Mouse (Mus musculus): ENCODE results near the gene Gmip. TPM values are rescaled to one million over a fixed set of nuclear protein-coding genes. Genes with fewer than 3 reads are reported as not detected.

The Gmip gene
- 19.5 and 20.3 TPM in 2 replicates for polyA plus RNA-seq (2012; rRNA removed)

DNA sequence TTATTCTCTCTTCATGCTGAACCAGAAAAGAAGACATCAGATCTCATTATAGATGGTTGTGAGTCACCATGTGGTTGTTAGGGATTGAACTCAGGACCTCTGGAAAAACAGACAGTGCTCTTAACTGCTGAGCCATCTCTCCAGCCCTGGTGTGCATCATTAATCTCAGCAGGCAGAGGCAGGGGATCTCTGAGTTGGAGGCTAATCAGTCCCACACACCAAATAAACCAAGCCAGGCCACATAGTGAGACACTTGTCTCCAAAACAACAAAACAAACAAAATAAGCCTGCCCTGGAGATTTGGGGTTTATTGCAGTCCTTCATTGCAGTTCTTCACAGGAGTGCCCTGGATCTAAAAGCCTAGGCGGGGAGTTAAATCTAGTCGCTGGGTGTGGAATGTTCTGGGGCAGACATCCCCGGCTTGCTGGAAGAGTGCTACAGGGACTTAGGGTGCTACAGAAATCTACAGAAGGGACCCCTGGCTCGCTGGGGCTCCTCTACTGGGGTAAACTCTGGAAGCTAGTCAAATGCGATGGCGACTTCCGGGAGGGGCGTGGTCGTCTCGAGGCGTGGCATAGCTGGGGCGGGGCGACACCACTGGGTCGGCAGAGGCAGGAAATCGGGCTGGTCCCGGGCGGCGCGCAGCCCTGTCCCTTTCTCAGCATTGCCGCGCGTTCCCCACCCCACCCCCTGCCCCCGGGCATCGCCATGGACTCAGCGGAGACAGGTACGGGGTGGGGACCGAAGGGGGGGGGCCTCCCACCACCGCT is at the start of gene Gmip:
TSS of gene Gmip (plus strand) at position 586 of the 770 bp plus-strand sequence.
- peak; percentile 47 for DNase-seq (ENCODE audit: low spot score)

- no peak for DNase-seq (ENCODE audit: low spot score)
These were observed 46.5 kb upstream of the Gmip start for GRCm38 (mm10) chr8:69761814-69762445.

GRCm38 (mm10) chr8:69771221-69771620 is 37.3 kb upstream of the Gmip start:
- no peak for DNase-seq (ENCODE audit: low spot score)

DNA sequence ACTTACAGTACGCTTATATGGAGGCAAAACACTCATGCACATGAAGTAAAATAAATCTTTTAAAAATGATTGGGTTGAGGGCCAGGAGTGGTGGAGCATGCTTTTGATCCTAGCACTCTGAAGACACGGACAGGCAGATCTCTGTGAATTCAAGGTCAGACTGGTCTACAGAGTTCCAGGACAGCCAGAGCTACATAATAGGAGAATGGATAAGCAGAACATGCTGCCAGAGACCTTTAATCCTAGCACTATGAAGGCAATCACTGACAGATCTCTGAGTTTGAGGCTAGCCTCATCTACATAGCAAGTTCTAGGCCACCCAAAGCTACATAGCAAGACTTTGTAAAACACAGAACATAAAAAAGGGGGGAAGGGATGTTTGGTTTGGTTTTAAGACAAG is 36.4 kb upstream of the Gmip start:
- no peak for DNase-seq (ENCODE audit: low spot score)

DNA sequence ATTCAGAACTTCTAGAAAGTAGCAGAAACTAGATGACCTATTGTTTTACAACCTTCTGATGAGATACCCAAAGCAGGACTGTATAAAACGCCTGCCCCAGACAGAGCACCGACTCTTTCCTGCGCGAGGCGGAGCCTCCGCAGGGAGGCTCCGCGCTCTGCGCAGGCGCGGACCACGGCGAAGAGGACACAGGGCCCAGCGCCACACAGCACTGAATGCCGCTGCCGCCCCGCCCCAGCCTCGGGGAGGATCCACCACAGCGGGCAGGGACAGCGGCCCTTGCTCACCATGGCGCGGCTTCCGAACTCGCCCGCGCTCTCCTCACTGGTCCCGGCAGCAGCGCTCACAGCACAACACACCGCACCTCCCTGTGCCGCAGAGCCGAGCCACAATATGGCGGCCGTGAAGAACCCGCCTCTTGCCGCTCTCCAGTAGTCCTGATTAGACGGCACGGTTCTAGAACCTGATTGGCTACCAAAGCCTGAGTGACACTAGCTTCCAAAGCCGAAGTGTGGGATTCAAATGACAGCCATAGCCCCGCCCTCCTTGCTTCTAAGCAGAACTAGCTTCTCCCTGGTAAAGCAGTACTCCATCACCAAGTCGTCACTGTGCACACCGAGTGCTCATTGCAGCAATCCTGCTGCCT is 33.9 kb upstream of the Gmip start, which contains the start of gene Gm20422:
TSS of gene Gm20422 (minus strand) at position 384 of the 646 bp plus-strand sequence.
- DNase-seq (ENCODE audit: low spot score) = peak; percentile 86

DNA sequence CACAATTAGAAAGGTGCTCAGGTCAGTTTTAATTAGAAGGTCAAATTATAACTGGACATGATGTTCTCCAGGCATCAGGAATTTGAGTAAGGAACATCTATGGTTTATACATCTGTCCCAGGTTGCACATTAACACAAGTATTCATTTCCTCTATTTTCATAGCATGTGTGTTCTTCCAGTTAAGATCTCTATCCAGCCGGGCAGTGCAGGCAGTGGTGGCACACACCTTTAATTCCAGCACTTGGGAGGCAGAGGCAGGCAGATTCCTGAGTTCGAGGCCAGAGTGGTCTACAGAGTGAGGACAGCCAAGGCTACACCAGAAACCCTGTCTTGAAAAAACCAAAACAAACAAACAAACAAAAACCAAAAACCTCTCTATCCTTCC is 33.3 kb upstream of the Gmip start:
- no peak for DNase-seq (ENCODE audit: low spot score)

GRCm38 (mm10) chr8:69777111-69777510 is 31.4 kb upstream of the Gmip start:
- no peak for DNase-seq (ENCODE audit: low spot score)

DNA sequence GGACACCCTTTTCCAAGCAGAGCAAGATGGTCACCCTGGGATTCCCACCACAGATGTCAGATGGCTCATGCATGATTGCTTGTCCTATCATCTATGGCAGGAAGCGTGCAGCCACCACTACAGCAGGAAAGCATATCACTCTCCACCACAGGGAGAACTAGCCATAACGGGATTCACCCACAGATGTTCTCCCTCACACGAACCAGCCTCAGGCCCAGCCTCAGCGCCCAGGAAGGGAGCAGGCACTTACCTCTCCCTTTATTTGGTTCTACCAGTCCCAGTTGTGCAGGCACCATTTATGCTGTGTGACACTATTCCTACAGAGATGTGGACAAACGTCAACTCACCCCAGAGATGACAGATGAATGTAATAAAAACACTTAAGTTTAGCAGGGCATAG is 19.4 kb upstream of the Gmip start:
- no peak for DNase-seq (ENCODE audit: low spot score)

DNA sequence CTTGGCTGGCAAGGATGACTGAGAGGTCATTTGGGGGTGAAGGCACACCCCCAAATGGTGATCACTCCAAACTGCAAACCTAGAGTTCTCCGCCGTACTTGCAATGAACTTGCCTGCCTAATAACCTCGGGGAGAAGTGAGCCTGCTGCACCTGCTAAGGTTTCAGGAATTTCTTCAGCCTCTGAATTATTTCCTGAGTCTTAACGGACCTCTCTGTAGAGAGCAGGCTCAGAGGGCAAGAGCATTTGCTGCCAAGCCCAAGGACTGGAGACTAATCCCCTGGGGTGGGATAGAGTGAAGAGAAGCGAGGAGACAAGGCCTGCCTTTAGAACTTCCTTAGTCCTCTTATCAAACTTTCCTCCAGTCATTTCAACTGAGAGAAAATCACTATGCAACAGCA is 18.7 kb upstream of the Gmip start:
- no peak for DNase-seq (ENCODE audit: low spot score)

GRCm38 (mm10) chr8:69790364-69790763 is 18.1 kb upstream of the Gmip start:
- no peak for DNase-seq (ENCODE audit: low spot score)

GRCm38 (mm10) chr8:69790773-69791367 is 17.6 kb upstream of the Gmip start, which contains the start of the genes Atp13a1 and Zfp866:
TSS of gene Atp13a1 (plus strand) at chr8:69791163.
TSS of gene Zfp866 (minus strand) at chr8:69791178.
- DNase-seq (ENCODE audit: low spot score) = peak; percentile 76

GRCm38 (mm10) chr8:69791415-69792068 is 16.9 kb upstream of the Gmip start:
- DNase-seq (ENCODE audit: low spot score) = no peak

DNA sequence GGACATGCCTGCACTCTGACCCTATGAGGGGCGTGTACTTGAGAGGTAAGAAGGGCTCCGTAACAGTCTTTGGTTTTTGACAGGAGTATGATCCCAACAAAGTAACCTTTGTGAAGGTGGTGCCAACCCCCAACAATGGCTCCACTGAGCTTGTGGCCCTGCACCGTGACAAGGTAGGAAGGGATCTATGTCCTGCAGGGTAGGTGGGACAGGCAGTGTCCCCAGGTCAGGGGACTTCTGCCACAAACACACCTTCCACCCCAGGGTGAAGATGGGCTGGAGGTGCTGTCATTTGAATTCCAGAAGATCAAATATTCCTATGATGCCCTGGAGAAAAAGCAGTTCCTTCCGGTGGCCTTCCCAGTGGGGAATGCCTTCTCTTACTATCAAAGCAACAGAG is 14.8 kb upstream of the Gmip start:
- DNase-seq (ENCODE audit: low spot score) = no peak

- DNase-seq (ENCODE audit: low spot score) = no peak
These were observed 14.4 kb upstream of the Gmip start for GRCm38 (mm10) chr8:69794096-69794495.

DNA sequence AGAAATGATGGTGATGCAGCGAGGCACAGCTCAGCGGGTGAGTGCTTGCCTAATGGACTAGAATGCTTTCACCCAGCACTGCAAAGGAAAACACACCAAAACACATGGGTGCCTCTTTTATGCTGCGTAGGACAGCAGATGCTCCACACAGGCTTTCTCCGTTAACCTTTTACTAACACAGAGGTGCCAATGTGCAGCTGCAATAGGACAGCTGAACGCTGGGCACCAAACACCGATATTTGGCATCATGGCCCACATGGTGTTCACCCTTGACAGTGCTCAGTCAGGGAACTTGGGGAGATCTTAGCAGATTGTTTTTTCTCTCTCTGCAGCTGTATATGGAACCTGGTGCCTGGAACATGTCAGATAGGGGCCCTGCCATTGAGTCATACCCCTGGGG is 13.6 kb upstream of the Gmip start:
- no peak for DNase-seq (ENCODE audit: low spot score)

DNA sequence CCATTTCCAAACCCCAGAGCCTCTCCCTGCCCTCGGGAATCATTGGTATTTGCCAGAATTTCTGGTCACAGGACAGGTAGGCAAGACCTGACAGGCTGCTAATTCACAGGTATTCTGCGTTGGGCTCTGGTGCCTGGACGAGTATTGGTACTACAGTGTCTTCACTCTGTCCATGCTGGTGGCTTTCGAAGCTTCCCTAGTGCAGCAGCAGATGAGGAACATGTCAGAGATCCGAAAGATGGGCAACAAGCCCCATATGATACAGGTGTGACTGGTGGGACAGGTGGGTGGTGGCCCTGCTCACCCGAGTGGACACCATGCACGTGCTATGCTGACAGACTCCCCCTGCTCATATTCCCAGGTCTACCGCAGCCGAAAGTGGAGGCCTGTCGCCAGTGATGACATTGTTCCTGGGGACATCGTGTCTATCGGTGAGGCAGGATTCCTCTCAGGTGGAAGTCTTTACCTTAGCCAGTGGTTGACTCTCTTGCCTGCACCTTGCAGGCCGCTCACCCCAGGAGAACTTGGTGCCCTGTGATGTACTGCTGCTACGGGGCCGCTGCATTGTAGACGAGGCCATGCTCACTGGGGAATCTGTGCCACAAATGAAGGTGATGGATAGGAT is 11.6 kb upstream of the Gmip start:
- no peak for DNase-seq (ENCODE audit: low spot score)

GRCm38 (mm10) chr8:69797661-69798060 is 10.8 kb upstream of the Gmip start:
- no peak for DNase-seq (ENCODE audit: low spot score)

DNA sequence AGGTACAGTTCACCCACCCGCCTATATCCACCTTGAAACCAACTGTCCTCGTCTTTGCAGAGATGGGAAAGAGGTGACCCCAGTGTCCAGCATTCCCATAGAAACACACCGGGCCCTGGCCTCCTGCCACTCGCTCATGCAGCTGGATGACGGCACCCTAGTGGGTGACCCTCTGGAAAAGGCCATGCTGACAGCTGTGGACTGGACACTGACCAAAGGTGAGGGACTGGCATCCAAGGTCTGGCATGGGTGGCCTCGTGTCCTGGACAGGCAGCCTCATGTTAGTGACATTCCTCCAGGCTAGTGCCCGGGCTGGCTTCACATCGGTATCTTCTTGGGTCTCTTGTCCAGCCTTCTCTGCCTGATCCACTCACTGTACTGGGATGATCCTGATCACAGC is 9.2 kb upstream of the Gmip start:
- DNase-seq (ENCODE audit: low spot score) = no peak

- DNase-seq (ENCODE audit: low spot score) = no peak
These were observed 8.5 kb upstream of the Gmip start for GRCm38 (mm10) chr8:69799946-69800345.

GRCm38 (mm10) chr8:69801796-69802195 is 6.7 kb upstream of the Gmip start:
- DNase-seq (ENCODE audit: low spot score) = no peak

GRCm38 (mm10) chr8:69802216-69802615 is 6.3 kb upstream of the Gmip start:
- DNase-seq (ENCODE audit: low spot score) = no peak
